Mouse (Mus musculus) thymus, adult 18-20 months (tissue): Measurements from ENCODE around the gene Hp.

Source experiments
- DNase-seq, 2 experiments: peaks; one replicate each; pipeline ENCODE4 v3.0.0; 2022; ENCODE audit warnings: mixed read lengths in 2 of 2

Hp gene

DNA sequence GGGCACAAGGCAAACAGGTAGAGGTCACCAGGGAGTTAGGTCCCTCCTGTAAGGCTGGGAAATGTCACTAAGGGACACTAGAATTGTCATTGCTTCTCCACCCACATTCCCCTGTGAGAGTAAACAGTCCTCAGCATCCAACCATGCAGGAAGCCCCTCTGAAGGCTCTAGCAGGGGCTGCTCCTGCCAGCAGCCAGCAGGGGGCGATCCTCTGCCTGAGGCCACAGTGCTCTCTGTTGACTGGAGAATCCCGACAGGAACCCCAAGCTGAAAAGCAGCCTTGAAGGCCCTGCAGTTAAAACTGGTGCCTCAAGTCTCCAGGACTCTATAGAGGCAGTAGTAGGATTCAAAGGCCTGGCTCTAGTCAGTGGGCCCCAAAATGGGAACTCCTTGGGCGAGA is 27.3 kb downstream of the Hp start:
- no peak for DNase-seq

- DNase-seq = no peak
Measured at GRCm38 (mm10) chr8:109544049-109544448, 34.9 kb downstream of the Hp start.

DNA sequence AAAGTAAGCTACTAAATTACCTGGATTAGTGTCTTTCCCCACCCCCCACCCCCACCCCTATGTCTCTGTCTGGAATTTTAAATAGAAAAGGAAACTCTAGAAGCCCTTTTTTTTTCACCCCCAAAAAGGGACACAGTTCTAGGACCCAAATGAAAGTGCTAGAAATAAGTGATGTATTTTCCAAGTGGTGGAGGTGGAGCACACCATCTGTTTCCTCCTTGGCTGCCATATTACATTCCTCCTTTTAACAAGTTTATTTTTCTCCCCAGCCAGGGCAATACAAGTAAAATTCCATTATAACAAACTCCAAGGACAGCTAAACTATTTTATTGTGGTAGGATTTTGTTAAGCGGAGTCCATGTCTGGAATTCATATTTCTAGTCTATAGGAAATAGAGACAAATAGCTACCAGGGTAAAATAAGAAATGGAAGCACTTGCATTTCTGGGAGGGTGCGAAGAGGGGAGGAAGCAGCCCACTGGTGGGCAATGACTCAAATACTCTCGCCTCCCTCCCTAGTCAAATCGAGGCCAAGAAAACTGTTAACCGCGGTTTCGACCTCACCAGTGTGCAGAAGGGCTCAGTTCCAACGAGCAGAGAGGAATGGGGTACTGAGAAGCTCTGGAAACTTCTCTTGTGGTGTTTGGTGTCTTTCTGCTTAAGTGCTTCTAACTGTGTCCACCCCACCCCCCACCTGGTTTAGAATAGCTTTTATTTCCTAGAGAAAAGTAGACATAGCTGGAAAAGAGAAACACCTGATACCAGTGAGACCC is 36.0 kb downstream of the Hp start:
- no peak for DNase-seq

DNA sequence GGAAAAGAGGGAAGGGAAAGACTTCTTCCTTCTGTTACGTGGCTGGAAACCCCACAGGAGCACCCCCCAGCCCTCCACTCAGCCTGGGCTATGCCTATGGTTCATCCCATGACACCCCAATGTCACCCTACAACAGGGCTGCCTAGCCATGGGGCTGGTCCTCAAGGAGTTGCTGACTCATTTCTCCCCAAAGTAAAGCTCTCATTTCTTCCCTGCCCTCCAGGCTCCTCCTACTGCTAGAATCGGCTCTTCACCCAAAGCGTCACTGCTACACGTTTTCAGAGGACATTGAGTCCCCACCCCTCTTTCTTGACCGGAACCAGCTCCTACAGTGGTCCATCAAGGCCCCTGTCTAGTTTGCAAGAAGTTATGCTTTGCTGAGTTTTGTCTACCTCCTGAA is 36.8 kb downstream of the Hp start:
- no peak for DNase-seq

GRCm38 (mm10) chr8:109536703-109537102 is 42.3 kb downstream of the Hp start:
- DNase-seq = peak; percentile 14 to 16

GRCm38 (mm10) chr8:109535140-109535990 is 43.6 kb downstream of the Hp start:
- DNase-seq = no peak
